Mouse (Mus musculus) cerebellum, adult 11-12 months (tissue): ENCODE results near the gene Txn1.

Source experiments
- DNase-seq: peaks from one replicate; pipeline ENCODE4 v3.0.0; 2022

The Txn1 gene

DNA sequence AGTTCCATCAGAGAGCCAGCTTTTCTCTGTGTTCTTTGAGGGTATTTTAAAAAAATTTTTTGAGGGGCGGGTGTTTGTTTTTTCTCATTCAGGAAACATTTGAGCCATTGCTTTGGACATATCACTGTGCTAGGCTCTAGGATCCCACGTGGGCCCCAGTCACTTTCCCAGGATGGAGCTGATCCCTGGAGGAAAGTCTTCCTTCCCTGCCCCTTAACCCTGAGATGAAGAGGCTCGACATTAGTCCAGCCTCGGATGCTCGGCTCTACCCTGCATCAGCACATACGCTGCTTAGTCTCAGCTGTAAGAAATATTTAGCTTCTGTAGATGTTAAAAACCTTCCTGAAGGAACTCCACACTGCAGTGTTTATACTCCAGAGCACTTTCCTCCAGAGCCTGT lies 60.3 kb downstream of the Txn1 start:
- no peak for DNase-seq

- DNase-seq: no peak
Observed at GRCm38 (mm10) chr4:57895140-57895539, 61.1 kb downstream of the Txn1 start.
